In the genomic region with DNA sequence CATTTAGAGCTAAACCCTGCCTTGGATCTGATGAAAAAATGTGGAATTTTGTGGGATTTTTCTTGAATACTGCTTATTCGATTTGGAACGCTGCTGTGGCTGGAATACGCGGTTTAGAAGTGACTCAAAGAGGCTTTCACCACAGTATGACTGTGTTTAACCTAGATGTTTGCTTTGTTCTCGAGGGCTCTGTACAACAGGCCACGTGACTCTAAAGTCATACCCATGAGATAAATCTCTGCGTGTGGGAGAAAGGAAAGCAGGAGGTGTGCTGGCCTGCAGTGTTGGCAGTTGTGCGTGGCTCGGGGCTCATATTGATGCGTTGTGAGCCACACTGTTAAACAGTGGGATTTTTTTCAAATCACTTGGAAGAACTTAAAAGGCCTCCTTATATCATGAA, we compare ENCODE assay signal across 10 mouse cellular contexts. TPM values are rescaled to one million over a fixed set of nuclear protein-coding genes. Genes with fewer than 3 reads are reported as not detected.
DNase-seq lines count a peak whose midpoint lies in the region; ATAC-seq and TF ChIP-seq lines count a peak whose summit lies in the region.
"Had no signal": no experiment of that assay in that cellular context is flagged by ENCODE, and none has a peak within 500 bp of the region (broad histone marks: within the 10 kb centered on the region; RNA-seq: fewer than 3 reads in every experiment).

No protein-coding gene starts in this region.

- POLR2A ChIA-PET in Patski (lab: Charles Lee) = no interaction called here

- TF ChIP-seq EP300 in heart, postnatal 0 days (IDR thresholded peaks at IDR 0.05; ENCODE audit: low read depth) = no peak

- H3K9me3 ChIP-seq in heart, postnatal 0 days (replicated peaks; ENCODE audit: control insufficient read depth, low read length) = no peaks in the 10 kb centered on the region
- H3K9me3 ChIP-seq in heart, embryonic 10.5 days = no peaks in the 10 kb centered on the region
- no peaks in the 10 kb centered on the region for H3K9me3 ChIP-seq in intestine, embryonic 15.5 days
- H3K9me3 ChIP-seq: hindbrain, embryonic 12.5 days; limb, embryonic 12.5 days had no signal

- TF ChIP-seq CTCF in heart, postnatal 0 days (IDR thresholded peaks at IDR 0.05; ENCODE audit: low read depth) = no peak
- no peak for TF ChIP-seq CTCF in Patski (IDR thresholded peaks at IDR 0.05)
- no peak for TF ChIP-seq CTCF in gastrocnemius, adult 2 months (IDR thresholded peaks at IDR 0.05)

- no peak overlapping the region for H3K27ac ChIP-seq in heart, postnatal 0 days (ENCODE audit: low read depth)
- H3K27ac ChIP-seq in heart, embryonic 10.5 days = no peak overlapping the region
- H3K27ac ChIP-seq in intestine, embryonic 15.5 days = no peak overlapping the region
- no peak overlapping the region for H3K27ac ChIP-seq in gastrocnemius, adult 2 months
- H3K27ac ChIP-seq: hindbrain, embryonic 12.5 days; limb, embryonic 12.5 days had no signal

- intact Hi-C loops in gastrocnemius, adult 2 months (cut with DNase I) = no loop called here

- peak; percentile 59 for DNase-seq in heart, postnatal 0 days (ENCODE audit: low spot score)
- no peak for DNase-seq in heart, embryonic 10.5 days (ENCODE audit: low spot score)
- no peak for DNase-seq in Patski (ENCODE audit: low read depth, low spot score)
- DNase-seq in lung, postnatal 36 days = peak; percentile 76
- no peak for DNase-seq in B cell, adult 2 months
- DNase-seq in gastrocnemius, adult 2 months = no peak
- DNase-seq: kidney, postnatal 36 days had no signal

- no peaks in the 10 kb centered on the region for H3K27me3 ChIP-seq in heart, postnatal 0 days (ENCODE audit: control insufficient read depth, insufficient read depth, low read length)
- H3K27me3 ChIP-seq in heart, embryonic 10.5 days (ENCODE audit: insufficient read depth, poor library complexity, severe bottlenecking) = no peaks in the 10 kb centered on the region
- H3K27me3 ChIP-seq in Patski = peaks cover 10% of the 10 kb centered on the region
- H3K27me3 ChIP-seq in intestine, embryonic 15.5 days (replicated peaks) = no peaks in the 10 kb centered on the region
- H3K27me3 ChIP-seq: hindbrain, embryonic 12.5 days; limb, embryonic 12.5 days had no signal

- no peak overlapping the region for H3K9ac ChIP-seq in heart, postnatal 0 days (replicated peaks; ENCODE audit: low read depth, low read length)
- no peak overlapping the region for H3K9ac ChIP-seq in intestine, embryonic 15.5 days
- H3K9ac ChIP-seq: hindbrain, embryonic 12.5 days; limb, embryonic 12.5 days had no signal

- peaks cover 1% of the 10 kb centered on the region; the same call in 1 of the 2 replicates for H3K4me1 ChIP-seq in heart, postnatal 0 days (ENCODE audit: control insufficient read depth, insufficient read depth)
- peaks cover 23% of the 10 kb centered on the region for H3K4me1 ChIP-seq in heart, embryonic 10.5 days
- peaks cover 2% of the 10 kb centered on the region; the same call in 1 of the 2 replicates for H3K4me1 ChIP-seq in intestine, embryonic 15.5 days (replicated peaks)

- in situ Hi-C loops in Patski (cut with MboI; ENCODE audit: low pct_unique_long_range_greater_than_20kb) = no loop called here

- CTCF ChIA-PET in Patski (lab: Charles Lee) = no interaction called here

- 0 out of 2 replicates have a peak overlapping the region, but pooled peaks have one; percentile 10 for H3K4me2 ChIP-seq in heart, postnatal 0 days (ENCODE audit: low read depth, low read length)
- peak overlapping the region; percentile 9; the same call in 1 of the 2 replicates for H3K4me2 ChIP-seq in intestine, embryonic 15.5 days (replicated peaks)
- H3K4me2 ChIP-seq: hindbrain, embryonic 12.5 days; limb, embryonic 12.5 days had no signal

- WGBS in heart, postnatal 0 days = 40% methylated on average over 10 of the region's 10 CpGs
- WGBS in heart, embryonic 10.5 days = 80% methylated on average over 10 of the region's 10 CpGs
- WGBS in intestine, embryonic 15.5 days = 42% methylated on average over 10 of the region's 10 CpGs

- peak; percentile 75 for ATAC-seq in heart, postnatal 0 days (ENCODE audit: insufficient read depth, low read depth)
- peak; percentile 17 for ATAC-seq in Patski
- peak; percentile 84 for ATAC-seq in intestine, embryonic 15.5 days

- H3K4me3 ChIP-seq in heart, postnatal 0 days (ENCODE audit: low read depth, low read length) = no peak overlapping the region
- no peak overlapping the region for H3K4me3 ChIP-seq in heart, embryonic 10.5 days
- no peak overlapping the region for H3K4me3 ChIP-seq in intestine, embryonic 15.5 days (replicated peaks)
- H3K4me3 ChIP-seq in gastrocnemius, adult 2 months = no peak overlapping the region
- H3K4me3 ChIP-seq: hindbrain, embryonic 12.5 days; limb, embryonic 12.5 days had no signal

- no peaks in the 10 kb centered on the region for H3K36me3 ChIP-seq in heart, postnatal 0 days (replicated peaks; ENCODE audit: control insufficient read depth, insufficient read depth, low read length)
- H3K36me3 ChIP-seq in heart, embryonic 10.5 days = peaks cover 2% of the 10 kb centered on the region; the same call in 1 of the 2 replicates
- H3K36me3 ChIP-seq in intestine, embryonic 15.5 days = no peaks in the 10 kb centered on the region
- H3K36me3 ChIP-seq: hindbrain, embryonic 12.5 days; limb, embryonic 12.5 days had no signal

RNA-seq across cellular contexts. Expression of a gene that starts 52.8 kb away (rescaled TPM):
- total RNA-seq in heart, postnatal 0 days (2014; rRNA removed; ENCODE audit: low replicate concordance) = 6.4 and 23.0 TPM in 2 replicates
- polyA plus RNA-seq in heart, postnatal 0 days (2015; fragmentation: Nextera tagmentation; extraction: Ambion mirVana) = 7.0 and 8.7 TPM in 2 replicates
- polyA plus RNA-seq in heart, embryonic 10.5 days (2016; fragmentation: Nextera tagmentation; extraction: Ambion mirVana) = 29.8 and 32.8 TPM in 2 replicates
- polyA plus RNA-seq in Patski (2021) = 0.49 TPM
- polyA plus RNA-seq in intestine, embryonic 15.5 days (2015; fragmentation: Nextera tagmentation; extraction: Ambion mirVana) = 14.1 and 15.1 TPM in 2 replicates
- 10 to 100 TPM in 1 of 2 experiments, 1 to 10 TPM in 1; 2.8 to 11.1 TPM for total RNA-seq in gastrocnemius, adult 2 months (2021)

Comparison
In these comparisons a context has a peak if more than half of its experiments do, and no peak if none do; other contexts are left out.
1. DNase-seq: peak in heart, postnatal 0 days (single experiment) and lung, postnatal 36 days (single experiment); none in heart, embryonic 10.5 days (single experiment), Patski (single experiment), B cell, adult 2 months (0 of 2) and gastrocnemius, adult 2 months (single experiment).
2. ATAC-seq: peak in every context shown above with its lines; median percentile 84 in intestine, embryonic 15.5 days; 75 in heart, postnatal 0 days; 17 in Patski.